Mouse (Mus musculus) C2C12 (cell line): ENCODE measurements around the gene Ptgdr2.

ENCODE experiments used
- CEBPB ChIP-seq: IDR thresholded peaks from one replicate; pipeline ENCODE4 v1.6.1; 2011; ENCODE audit warnings: low read depth, mild to moderate bottlenecking, control low read depth, moderate library complexity
- CTCF ChIP-seq: IDR thresholded peaks from one replicate; pipeline ENCODE4 v1.5.1; 2011; ENCODE audit not compliant: control insufficient read depth, insufficient read depth, insufficient read length
- MAX ChIP-seq: IDR thresholded peaks from one replicate; pipeline ENCODE4 v1.6.1; 2011; ENCODE audit warnings: mild to moderate bottlenecking, control low read depth
- MYOD1 ChIP-seq: IDR thresholded peaks from one replicate; pipeline ENCODE4 v1.6.1; 2011; ENCODE audit warnings: low read depth; ENCODE audit not compliant: control insufficient read depth, insufficient read length
- MYOG ChIP-seq: IDR thresholded peaks from one replicate; pipeline ENCODE4 v1.6.1; 2011; ENCODE audit not compliant: control insufficient read depth, insufficient read length; ENCODE audit errors: extremely low read depth
- USF1 ChIP-seq: IDR thresholded peaks from one replicate; pipeline ENCODE4 v1.6.1; 2011; ENCODE audit warnings: low read depth, mild to moderate bottlenecking, control low read depth, moderate library complexity

DNA sequence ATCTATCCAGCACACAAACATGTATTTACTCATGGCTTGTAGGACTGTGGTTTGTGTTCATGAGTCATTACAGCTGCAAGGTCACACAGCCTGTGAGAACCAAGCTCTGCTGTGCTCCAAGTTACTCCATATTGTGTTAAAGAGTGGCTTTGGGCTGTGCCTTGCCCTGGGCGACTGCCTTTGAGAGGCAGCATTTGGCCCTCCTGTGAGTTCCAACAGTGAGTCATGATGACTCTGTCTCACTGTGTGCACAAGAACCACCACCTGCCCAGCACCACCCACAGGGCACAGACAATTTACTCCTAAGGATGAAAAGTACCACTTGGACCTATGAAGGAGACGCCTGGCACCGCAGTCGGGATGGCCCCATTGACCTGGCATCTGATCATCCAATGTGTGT, 48.9 kb downstream of the Ptgdr2 start:
- TF ChIP-seq MYOG, result no peak
- no peak for TF ChIP-seq CTCF
- no peak for TF ChIP-seq CEBPB
- peak; percentile 69 for TF ChIP-seq MYOD1
- TF ChIP-seq MAX, result peak; percentile 40
- TF ChIP-seq USF1, result no peak
